Mouse (Mus musculus) lung, embryonic 14.5 days (tissue): ENCODE results near the gene Zfp69. TPM values are rescaled to one million over a fixed set of nuclear protein-coding genes. Genes with fewer than 3 reads are reported as not detected.

Experiments used
- ATAC-seq: fragments of 200-750 bp; cut with Nextera tagmentation; 2 replicates; pipeline ENCODE4 v1.8.0; 2017; ENCODE audit warnings: mild to moderate bottlenecking, moderate TSS enrichment, moderate library complexity; ENCODE audit not compliant: insufficient read depth
- DNase-seq: peaks from one replicate; pipeline ENCODE4 v3.0.0-alpha.2; 2015
- H3K27ac ChIP-seq: fragments of 300-500 bp; sonication (generic); 2 replicates; pipeline ENCODE4 v1.5.1; 2014; ENCODE audit warnings: low read depth, mild to moderate bottlenecking, moderate library complexity
- H3K27me3 ChIP-seq: fragments of 300-500 bp; sonication (generic); 2 replicates; pipeline ENCODE4 v1.6.1; 2014; ENCODE audit warnings: low read length, control low read depth; ENCODE audit not compliant: insufficient read depth
- H3K36me3 ChIP-seq: fragments of 300-500 bp; sonication (generic); 2 replicates; pipeline ENCODE4 v1.6.1; 2014; ENCODE audit warnings: control low read depth; ENCODE audit not compliant: insufficient read depth
- H3K4me1 ChIP-seq: fragments of 300-500 bp; sonication (generic); 2 replicates; pipeline ENCODE4 v1.6.1; 2014; ENCODE audit warnings: antibody characterized with exemption, control low read depth; ENCODE audit not compliant: insufficient read depth
- H3K4me2 ChIP-seq: fragments of 300-500 bp; sonication (generic); 2 replicates; pipeline ENCODE4 v1.6.1; 2014; ENCODE audit warnings: mild to moderate bottlenecking
- H3K4me3 ChIP-seq: fragments of 300-500 bp; sonication (generic); 2 replicates; pipeline ENCODE4 v1.5.1; 2014; ENCODE audit warnings: low read depth, low read length
- H3K9ac ChIP-seq: fragments of 300-500 bp; sonication (generic); 2 replicates; pipeline ENCODE4 v1.6.1; 2014
- H3K9me3 ChIP-seq: fragments of 300-500 bp; sonication (generic); 2 replicates; pipeline ENCODE4 v1.6.1; 2016; ENCODE audit warnings: low read depth, low read length, control low read depth
- CTCF ChIP-seq: IDR thresholded peaks from 2 replicates; pipeline ENCODE4 v1.5.1; 2016; ENCODE audit warnings: antibody characterized with exemption, low read depth
- WGBS: fragments of 180-500 bp; shearing (Covaris S2); extraction: QIAGEN DNeasy Blood & Tissue Kit; methylation state at CpG from one replicate; pipeline ENCODE4 v1.1.7; 2014; 5-methylcytosine and 5-hydroxymethylcytosine counted together
- microRNA-seq: library from miRNA; unstranded; fragments of <30 nt; microRNA quantifications from one replicate; pipeline ENCODE4, GENCODE M21; 2016; ENCODE audit warnings: borderline number of aligned reads
- polyA plus RNA-seq: library from polyadenylated mRNA; unstranded; fragments of >200 nt; fragmentation: Nextera tagmentation; extraction: Ambion mirVana; gene quantifications from 2 replicates; pipeline ENCODE4 v1.2.1, GENCODE M21; 2014

The Zfp69 gene
- polyA plus RNA-seq, 1 experiment from 2014 or later = 9.4 TPM

- H3K9ac ChIP-seq = no peak overlapping the region
- 69% methylated on average over 5 of the region's 5 CpGs for WGBS
- ATAC-seq (no peak), DNase-seq (no peak)
- no peaks in the 10 kb centered on the region for H3K27me3 ChIP-seq
- H3K9me3 ChIP-seq = no peaks in the 10 kb centered on the region
- no peaks in the 10 kb centered on the region for H3K36me3 ChIP-seq
- H3K4me1 ChIP-seq = peaks cover 9% of the 10 kb centered on the region
- H3K4me2 ChIP-seq = no peak overlapping the region
- H3K4me3 ChIP-seq = no peak overlapping the region
- TF ChIP-seq CTCF = no peak
- no peak overlapping the region for H3K27ac ChIP-seq
Measured at GRCm38 (mm10) chr4:120886811-120887210, 64.7 kb downstream of the Zfp69 start.

GRCm38 (mm10) chr4:120886131-120886530 lies 65.4 kb downstream of the Zfp69 start:
- DNase-seq (peak; percentile 21), ATAC-seq (no peak)
- H3K27me3 ChIP-seq = no peaks in the 10 kb centered on the region
- no peak overlapping the region for H3K4me3 ChIP-seq
- no peak overlapping the region for H3K4me2 ChIP-seq
- no peak for TF ChIP-seq CTCF
- peaks cover 9% of the 10 kb centered on the region for H3K4me1 ChIP-seq
- no peaks in the 10 kb centered on the region for H3K9me3 ChIP-seq
- WGBS = 12% methylated on average over 4 of the region's 4 CpGs
- no peak overlapping the region for H3K9ac ChIP-seq
- H3K36me3 ChIP-seq = no peaks in the 10 kb centered on the region
- H3K27ac ChIP-seq = no peak overlapping the region

- TF ChIP-seq CTCF = no peak
- no peaks in the 10 kb centered on the region for H3K36me3 ChIP-seq
- H3K4me1 ChIP-seq = peaks cover 9% of the 10 kb centered on the region
- no peaks in the 10 kb centered on the region for H3K9me3 ChIP-seq
- no peak overlapping the region for H3K27ac ChIP-seq
- H3K9ac ChIP-seq = no peak overlapping the region
- H3K4me2 ChIP-seq = peak overlapping the region; percentile 22; the same call in 1 of the 2 replicates
- DNase-seq (peak; percentile 82), ATAC-seq (no peak)
- no peak overlapping the region for H3K4me3 ChIP-seq
- H3K27me3 ChIP-seq = no peaks in the 10 kb centered on the region
- 16% methylated on average over 13 of the region's 13 CpGs for WGBS
Measured at GRCm38 (mm10) chr4:120885208-120886120, 66.0 kb downstream of the Zfp69 start.

GRCm38 (mm10) chr4:120882002-120882625 lies 69.4 kb downstream of the Zfp69 start:
- no peak overlapping the region for H3K9ac ChIP-seq
- peaks cover 9% of the 10 kb centered on the region for H3K4me1 ChIP-seq
- 44% methylated on average over 5 of the region's 5 CpGs for WGBS
- TF ChIP-seq CTCF = no peak
- peak; percentile 31 for DNase-seq
- H3K4me3 ChIP-seq = no peak overlapping the region
- H3K27me3 ChIP-seq = no peaks in the 10 kb centered on the region; the same call in 1 of the 2 replicates
- H3K9me3 ChIP-seq = no peaks in the 10 kb centered on the region
- no peak overlapping the region for H3K4me2 ChIP-seq
- no peak for ATAC-seq
- H3K36me3 ChIP-seq = no peaks in the 10 kb centered on the region
- H3K27ac ChIP-seq = no peak overlapping the region

- no peaks in the 10 kb centered on the region for H3K9me3 ChIP-seq
- H3K4me2 ChIP-seq = no peak overlapping the region
- DNase-seq (peak; percentile 62), ATAC-seq (no peak)
- no peaks in the 10 kb centered on the region; the same call in 1 of the 2 replicates for H3K27me3 ChIP-seq
- TF ChIP-seq CTCF = no peak
- WGBS = 38% methylated on average over 6 of the region's 6 CpGs
- H3K4me3 ChIP-seq = no peak overlapping the region
- H3K36me3 ChIP-seq = no peaks in the 10 kb centered on the region
- peaks cover 9% of the 10 kb centered on the region for H3K4me1 ChIP-seq
- no peak overlapping the region for H3K9ac ChIP-seq
- no peak overlapping the region for H3K27ac ChIP-seq
Measured at GRCm38 (mm10) chr4:120880731-120881432, 70.6 kb downstream of the Zfp69 start.

Small RNA genes within 50 kb of the gene (microRNA-seq; reads per million reads assigned to microRNA genes)
- gene Mir7015 = not detected

Other genes starting within 250 kb of the Zfp69 start
- 3.7 and 4.5 TPM in 2 replicates for gene Kcnq4, start 203.1 kb downstream of the Zfp69 start, polyA plus RNA-seq
- gene Nfyc, start 120.1 kb downstream of the Zfp69 start, polyA plus RNA-seq = 113 and 114 TPM in 2 replicates
- gene Rims3, start 96.9 kb downstream of the Zfp69 start, polyA plus RNA-seq = 0.70 and 1.1 TPM in 2 replicates
- gene Exo5, start 26.7 kb downstream of the Zfp69 start, polyA plus RNA-seq = 24.3 and 25.1 TPM in 2 replicates
- gene Smap2, start 65.5 kb upstream of the Zfp69 start, polyA plus RNA-seq = 19.2 and 19.7 TPM in 2 replicates
- gene Col9a2, start 87.7 kb upstream of the Zfp69 start, polyA plus RNA-seq = 8.2 and 9.3 TPM in 2 replicates
- 27.1 and 29.2 TPM in 2 replicates for gene Zmpste24, start 146.5 kb upstream of the Zfp69 start, polyA plus RNA-seq
- not detected in 2 replicates for gene Tmco2, start 157.5 kb upstream of the Zfp69 start, polyA plus RNA-seq